Mouse (Mus musculus): ENCODE results near the gene Sf3b4.
"Not testable (repeated sequence)": the region's sequence is repeated elsewhere in the genome, so short reads cannot be mapped to it uniquely, and the experiment has no call there.

Sf3b4 gene

GRCm38 (mm10) chr3:96175251-96175650, 3.1 kb downstream of the Sf3b4 start:
- DNase-seq = no peak

DNA sequence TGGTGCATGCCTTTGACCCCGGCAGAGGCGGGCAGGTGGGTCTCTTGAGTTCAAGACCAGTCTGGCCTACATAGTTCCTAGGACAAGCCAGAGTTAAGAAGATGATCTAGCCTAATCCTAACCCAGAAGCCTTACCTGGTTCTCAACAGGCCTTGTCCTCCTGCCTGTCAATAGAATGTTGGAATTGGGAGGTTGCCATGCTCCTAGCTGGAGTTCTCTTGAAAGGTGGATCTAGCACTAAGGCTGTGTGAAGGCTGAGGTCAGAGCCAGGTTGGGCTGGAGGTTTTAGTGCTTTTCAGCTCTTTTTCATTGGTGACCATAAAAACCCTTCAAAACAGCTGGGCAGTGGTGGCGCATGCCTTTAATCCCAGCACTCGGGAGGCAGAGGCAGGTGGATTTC, 6.3 kb downstream of the Sf3b4 start:
- DNase-seq = no peak

GRCm38 (mm10) chr3:96178902-96179301, 6.8 kb downstream of the Sf3b4 start:
- no peak for DNase-seq

- DNase-seq = no peak
Observed at GRCm38 (mm10) chr3:96179531-96179930, 7.4 kb downstream of the Sf3b4 start.

GRCm38 (mm10) chr3:96180727-96181477, 8.8 kb downstream of the Sf3b4 start, which contains the start of gene Sv2a:
Gene Sv2a (plus strand): TSS chr3:96181151.
- DNase-seq = peak; percentile 79

DNA sequence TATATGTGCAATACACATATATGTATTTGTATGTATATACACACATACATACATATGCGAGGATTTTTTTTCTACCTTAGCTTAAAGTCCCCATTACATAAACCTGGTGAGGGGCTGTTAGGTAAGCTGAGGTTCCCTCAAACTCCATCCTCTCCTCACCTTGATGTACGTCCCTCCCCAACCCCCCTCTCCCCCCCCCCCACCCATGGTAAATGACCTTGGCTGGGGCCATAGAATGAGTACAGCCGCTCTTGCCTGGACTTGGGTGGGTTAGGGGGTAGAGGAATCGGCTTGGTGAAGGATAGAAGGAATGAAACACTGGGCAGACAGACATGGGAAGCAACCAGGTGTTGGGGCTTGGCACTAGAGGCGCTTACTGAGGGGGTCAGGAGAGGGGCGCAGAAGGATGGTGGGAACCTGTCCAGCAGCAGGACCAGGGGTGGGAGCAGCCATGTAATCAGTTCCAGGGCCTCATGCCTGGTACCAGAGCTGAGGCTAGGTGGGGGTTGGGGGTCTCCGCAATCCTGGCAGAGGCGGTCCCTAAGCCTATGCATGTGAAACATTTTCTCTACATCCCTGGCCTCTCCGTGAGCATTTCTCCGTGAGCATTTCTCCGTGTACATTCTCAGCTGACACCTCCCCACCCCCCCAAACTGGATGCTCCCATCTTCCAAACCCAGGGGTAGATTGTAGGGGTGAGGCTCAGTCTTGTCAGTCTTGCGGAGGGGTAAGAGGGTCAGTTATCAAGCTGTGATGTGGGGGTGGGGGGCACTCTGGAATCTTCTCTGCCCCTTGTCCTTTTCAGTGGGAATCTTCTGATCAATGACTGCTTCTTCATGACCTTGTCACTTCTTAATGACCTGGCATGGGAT, 9.6 kb downstream of the Sf3b4 start:
- DNase-seq = peak; percentile 36

DNA sequence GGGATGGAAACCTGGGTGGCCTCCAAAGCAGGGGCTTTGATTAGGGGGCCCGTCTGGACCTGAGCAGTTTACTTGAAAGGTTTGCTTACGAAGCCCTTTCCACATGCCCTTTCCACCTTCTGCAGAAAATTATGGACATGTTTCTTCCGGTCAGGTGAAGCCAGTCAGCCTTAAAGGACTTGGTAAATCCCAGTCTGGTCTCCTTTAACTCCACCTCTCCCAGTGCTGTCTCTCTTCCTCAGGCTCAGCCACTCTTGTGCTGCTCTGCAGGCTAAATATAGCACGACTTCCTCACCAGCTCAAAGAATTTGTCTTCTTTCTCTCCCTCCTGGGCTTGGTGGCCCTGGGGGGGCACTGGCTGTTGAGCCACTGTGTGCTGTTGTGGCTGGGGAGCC, 10.2 kb downstream of the Sf3b4 start:
- DNase-seq = peak; percentile 35

DNA sequence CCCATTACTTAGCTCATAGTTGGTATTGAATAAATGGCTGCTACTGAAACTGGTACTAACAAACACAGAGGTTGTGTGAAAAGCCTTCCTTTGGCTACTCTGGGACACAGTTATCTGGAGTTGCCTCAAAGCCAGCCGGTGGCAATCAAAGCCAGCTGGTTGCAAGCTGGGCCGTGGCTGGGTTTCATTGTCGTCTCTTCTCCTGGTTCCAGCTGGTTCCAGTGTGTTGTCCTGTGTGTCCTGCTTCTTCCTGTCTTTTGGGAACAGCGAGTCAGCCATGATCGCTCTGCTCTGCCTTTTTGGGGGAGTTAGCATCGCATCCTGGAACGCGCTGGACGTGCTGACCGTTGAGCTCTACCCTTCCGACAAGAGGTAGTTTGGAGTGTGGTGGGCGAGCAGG, 20.8 kb downstream of the Sf3b4 start:
- no peak for DNase-seq

DNA sequence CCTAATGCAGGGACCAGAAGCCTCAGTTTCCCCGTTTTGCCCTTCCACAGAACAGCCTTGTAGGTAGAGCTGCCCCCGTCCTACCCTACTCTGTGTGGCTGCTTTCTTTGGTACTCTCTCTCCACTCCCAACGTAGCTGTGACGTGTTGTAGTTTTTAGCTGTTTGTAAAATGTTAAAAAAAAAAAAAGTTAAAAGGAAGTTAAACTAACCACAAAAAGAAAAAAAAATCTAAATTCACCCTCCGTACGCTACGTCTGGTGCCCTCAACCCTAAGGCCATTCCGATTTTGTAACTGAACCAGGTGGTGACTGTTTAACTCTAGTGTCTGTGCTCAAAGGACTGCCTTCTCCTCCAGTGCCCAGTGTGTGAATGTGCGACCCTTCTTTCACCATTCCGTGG, 22.8 kb downstream of the Sf3b4 start:
- no peak for DNase-seq

DNA sequence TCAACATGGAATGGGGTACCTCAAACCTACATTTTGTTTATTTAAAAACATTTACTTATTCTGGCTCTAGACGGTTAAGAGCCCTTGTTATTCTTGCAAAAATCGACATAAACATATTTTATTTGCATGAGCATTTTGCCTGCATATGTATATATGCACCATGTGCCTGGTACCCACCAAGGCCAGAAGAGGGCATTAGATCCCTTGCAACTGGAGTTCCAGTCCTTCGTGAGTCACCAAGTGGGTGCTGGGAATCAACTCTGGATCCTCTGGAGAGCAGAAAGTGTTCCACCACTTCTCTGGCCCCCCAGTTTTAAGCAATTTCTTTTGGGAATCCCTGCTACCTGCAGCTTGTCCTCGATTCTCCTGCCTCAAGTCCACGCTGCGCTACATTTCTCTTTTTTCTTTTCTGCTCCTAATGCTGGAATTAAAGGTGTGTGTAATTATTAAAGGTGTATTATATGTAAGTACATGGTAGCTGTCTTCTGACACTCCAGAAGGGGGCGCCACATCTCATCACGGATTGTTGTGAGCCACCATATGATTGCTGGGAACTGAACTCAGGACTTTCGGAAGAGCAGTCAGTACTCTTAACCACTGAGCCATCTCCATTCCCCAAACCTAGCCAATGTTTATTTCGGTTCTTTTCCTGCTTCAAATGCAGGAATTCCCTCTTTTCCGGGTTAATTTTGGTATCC, 23.6 kb downstream of the Sf3b4 start:
- no peak for DNase-seq

GRCm38 (mm10) chr3:96196437-96197128, 24.5 kb downstream of the Sf3b4 start:
- no peak for DNase-seq

DNA sequence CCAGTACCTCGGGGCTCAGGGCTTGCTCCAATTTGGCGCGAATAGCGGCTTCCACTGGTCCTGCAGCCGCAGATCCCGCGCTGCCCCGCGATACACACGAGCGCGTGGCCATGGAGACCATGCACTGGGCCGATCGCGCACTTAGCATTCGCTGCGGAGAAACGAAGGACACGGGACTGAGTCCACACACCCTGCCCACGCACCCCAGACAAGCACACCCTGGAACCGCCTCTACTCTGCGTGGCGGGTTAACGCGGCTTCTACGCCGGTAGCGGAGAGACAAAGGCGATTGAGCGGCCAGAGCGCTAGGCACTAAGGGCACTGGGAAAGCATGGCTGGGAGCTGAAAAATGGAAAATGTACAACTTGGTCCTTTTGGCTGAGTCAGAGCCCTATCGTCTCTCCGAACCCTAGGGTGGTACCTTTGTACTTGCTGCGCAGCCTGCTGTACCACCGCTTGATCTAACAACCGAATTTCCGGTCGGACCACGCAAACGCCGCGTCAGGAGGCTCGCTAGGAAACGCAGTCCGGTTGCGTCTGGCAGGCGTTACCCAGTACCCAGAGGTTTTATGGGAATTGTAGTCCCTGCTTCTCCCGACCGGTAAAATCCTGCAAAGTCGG, 25.1 kb downstream of the Sf3b4 start:
- peak; percentile 92 for DNase-seq

DNA sequence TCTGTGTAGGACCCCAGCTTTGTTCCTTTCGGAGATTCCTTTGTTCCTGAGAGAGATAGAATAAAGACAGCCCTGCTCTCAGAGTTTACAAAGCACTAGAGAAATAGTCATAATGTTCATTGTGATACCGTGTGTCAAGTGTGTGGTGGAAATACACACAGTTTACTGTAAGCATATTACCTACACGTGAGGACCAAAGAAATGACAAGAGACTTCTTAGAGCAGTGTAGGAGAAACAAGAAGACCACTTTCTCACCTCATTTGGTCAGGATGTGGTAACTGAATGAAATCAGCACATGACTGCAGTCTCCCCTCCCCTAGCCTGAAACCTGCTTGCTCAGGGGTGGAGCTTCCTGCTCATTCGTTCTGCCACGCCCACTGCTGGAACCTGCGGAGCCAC, 26.0 kb downstream of the Sf3b4 start:
- no peak for DNase-seq

GRCm38 (mm10) chr3:96198601-96199251, 26.6 kb downstream of the Sf3b4 start:
- not testable (repeated sequence) for DNase-seq

GRCm38 (mm10) chr3:96199731-96200130, 27.6 kb downstream of the Sf3b4 start:
- no peak for DNase-seq

DNA sequence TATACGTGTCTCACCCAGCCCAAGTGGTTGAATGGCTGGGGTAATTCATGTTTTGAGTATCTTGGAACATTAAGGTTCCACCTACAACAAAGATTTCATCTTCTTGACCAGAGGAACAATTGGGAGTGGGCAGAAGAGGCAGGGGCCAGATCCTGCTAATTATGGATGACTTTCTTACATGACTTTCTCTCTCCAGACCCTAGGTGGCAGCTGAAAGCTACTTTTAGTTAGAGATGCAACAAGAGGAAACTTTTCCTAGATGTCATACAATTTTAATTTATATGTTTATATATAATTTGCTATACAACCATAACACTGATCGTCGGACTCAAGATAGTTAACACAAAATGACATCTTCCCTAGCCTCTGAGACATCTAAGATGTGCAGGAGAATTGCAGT, 35.7 kb downstream of the Sf3b4 start:
- no peak for DNase-seq

GRCm38 (mm10) chr3:96209242-96209641, 37.1 kb downstream of the Sf3b4 start:
- DNase-seq = no peak

GRCm38 (mm10) chr3:96219191-96219641, 47.1 kb downstream of the Sf3b4 start:
- DNase-seq = peak; percentile 24

GRCm38 (mm10) chr3:96219661-96220130, 47.6 kb downstream of the Sf3b4 start, which contains the start of the genes Bola1 and Hist2h2ab:
Gene Bola1 (minus strand): TSS chr3:96219709.
Gene Hist2h2ab (plus strand): TSS chr3:96219865.
- DNase-seq = peak; percentile 85

DNA sequence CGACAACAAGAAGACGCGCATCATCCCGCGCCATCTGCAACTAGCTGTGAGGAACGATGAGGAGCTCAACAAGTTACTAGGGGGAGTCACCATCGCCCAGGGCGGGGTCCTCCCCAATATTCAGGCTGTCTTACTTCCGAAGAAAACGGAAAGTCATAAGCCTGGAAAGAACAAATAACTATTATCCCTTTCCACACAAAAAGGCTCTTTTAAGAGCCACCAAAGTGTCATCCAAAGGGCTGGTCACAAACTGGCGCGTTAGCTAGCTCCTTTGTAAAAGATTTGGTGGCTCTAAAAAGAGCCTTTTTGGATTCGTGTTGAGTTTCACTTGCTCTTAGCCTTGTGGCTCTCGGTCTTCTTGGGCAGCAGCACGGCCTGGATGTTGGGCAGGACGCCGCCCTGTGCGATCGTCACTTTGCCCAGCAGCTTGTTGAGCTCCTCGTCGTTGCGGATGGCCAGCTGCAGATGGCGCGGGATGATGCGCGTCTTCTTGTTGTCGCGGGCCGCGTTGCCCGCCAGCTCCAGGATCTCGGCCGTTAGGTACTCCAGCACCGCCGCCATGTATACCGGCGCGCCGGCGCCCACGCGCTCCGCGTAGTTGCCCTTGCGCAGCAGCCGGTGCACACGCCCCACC, 48.1 kb downstream of the Sf3b4 start:
- DNase-seq = peak; percentile 80

All from right cerebral cortex, postnatal 25 days (tissue).